Mouse (Mus musculus) E14TG2a.4 (cell line): ENCODE results near the gene Ice2.

ENCODE experiments used
- H3K27me3 ChIP-seq: 2 replicates; pipeline ENCODE4 v1.6.1; 2014; ENCODE audit warnings: low read length, control low read depth; ENCODE audit not compliant: insufficient read depth
- H3K36me3 ChIP-seq: 2 replicates; pipeline ENCODE4 v1.6.1; 2014; ENCODE audit warnings: low read length, control low read depth; ENCODE audit not compliant: insufficient read depth
- H3K4me1 ChIP-seq: replicated peaks from 2 replicates; pipeline ENCODE4 v1.6.1; 2014; ENCODE audit warnings: low read depth, low read length, control low read depth
- H3K4me3 ChIP-seq: replicated peaks from 2 replicates; pipeline ENCODE4 v1.5.1; 2014; ENCODE audit warnings: mild to moderate bottlenecking, low read length
- H3K9me3 ChIP-seq: 2 replicates; pipeline ENCODE4 v1.6.1; 2014; ENCODE audit warnings: low read length, control low read depth
- CTCF ChIP-seq: conservative IDR thresholded peaks from 2 replicates; pipeline ENCODE4 v1.5.1; 2014; ENCODE audit warnings: low read length
- NANOG ChIP-seq: IDR thresholded peaks from 2 replicates; pipeline ENCODE4 v1.6.1; 2014; ENCODE audit warnings: borderline replicate concordance, low read length, mixed read lengths
- POU5F1 ChIP-seq: IDR thresholded peaks from 2 replicates; pipeline ENCODE4 v1.6.1; 2014; ENCODE audit warnings: low read length, borderline replicate concordance

Ice2 gene

DNA sequence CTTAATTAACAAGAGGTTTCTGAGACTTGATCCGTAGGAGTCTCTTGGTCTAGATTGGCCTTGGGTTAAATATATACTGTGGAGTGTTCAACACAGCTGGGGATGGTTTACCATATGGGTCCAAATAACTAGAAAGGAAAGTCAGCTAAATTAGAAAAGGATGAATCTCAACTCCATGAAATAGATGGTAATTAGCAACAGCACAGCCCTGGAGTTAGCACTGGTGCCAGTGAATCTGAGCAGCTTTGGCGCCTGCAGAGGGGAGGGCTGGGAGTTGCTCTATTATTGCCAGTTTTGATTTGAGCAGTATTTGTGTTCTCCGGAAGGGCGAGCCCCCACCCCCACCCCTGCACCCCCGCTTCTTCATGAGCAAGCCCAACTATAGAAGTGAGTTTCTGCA, 72.7 kb downstream of the Ice2 start:
- no peak overlapping the region for H3K4me3 ChIP-seq

DNA sequence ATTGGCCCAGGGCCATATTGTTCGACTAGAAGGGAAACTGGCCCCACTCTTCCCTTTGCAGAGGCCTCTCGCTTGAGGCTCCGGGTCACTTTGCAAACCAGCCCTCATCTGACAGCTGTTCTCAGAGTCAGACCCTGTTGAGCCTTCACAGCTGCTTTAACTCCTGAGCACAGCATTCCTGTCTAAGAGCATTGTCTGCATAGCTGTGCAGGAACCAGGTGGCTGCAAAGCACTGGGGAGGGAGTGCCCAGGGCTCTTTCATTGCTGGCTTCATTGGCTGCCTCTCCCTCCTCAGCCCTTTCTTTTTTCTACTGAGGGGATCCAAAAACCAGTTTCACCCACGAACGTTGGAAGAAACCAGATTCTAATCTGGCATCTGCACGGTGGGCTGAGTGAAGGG, 73.2 kb downstream of the Ice2 start:
- H3K9me3 ChIP-seq, result no peaks in the 10 kb centered on the region
- peaks cover 28% of the 10 kb centered on the region; the same call in 1 of the 2 replicates for H3K36me3 ChIP-seq
- H3K4me1 ChIP-seq, result peaks cover 42% of the 10 kb centered on the region
- H3K27me3 ChIP-seq, result peaks cover 3% of the 10 kb centered on the region; the same call in 1 of the 2 replicates
- H3K4me3 ChIP-seq, result no peak overlapping the region
- no peak for TF ChIP-seq NANOG
- no peak for TF ChIP-seq POU5F1
- TF ChIP-seq CTCF, result no peak

More for the DNA sequence above, 72.7 kb downstream of the Ice2 start:
- Histone ChIP-seq H3K27me3 (peaks cover 5% of the 10 kb centered on the region; the same call in 1 of the 2 replicates), H3K9me3 (no peaks in the 10 kb centered on the region), H3K36me3 (peaks cover 31% of the 10 kb centered on the region), H3K4me1 (peaks cover 45% of the 10 kb centered on the region)
- TF ChIP-seq CTCF (no peak), POU5F1 (no peak), NANOG (no peak)

DNA sequence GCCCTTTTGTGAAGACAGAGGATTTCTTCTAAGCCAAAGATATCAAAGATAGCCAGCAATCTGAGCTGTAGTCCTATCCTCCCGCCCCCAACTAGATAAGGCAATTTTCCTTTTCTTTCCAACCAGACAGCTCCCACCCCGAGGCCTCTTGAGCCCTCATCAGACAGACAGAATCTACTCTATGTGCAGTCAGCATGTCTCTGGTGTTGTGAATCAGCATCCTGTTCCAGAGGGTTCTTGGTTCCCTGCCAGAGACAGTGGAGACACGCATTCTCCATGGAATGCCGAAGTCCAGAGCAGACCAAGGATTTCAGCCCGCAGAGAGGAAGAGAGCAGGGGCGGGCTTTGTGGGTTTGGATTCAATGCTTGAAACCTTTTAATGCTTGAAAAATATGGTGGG, 75.0 kb downstream of the Ice2 start:
- Histone ChIP-seq H3K4me3 (no peak overlapping the region), H3K9me3 (no peaks in the 10 kb centered on the region), H3K27me3 (peaks cover 3% of the 10 kb centered on the region; the same call in 1 of the 2 replicates), H3K4me1 (peaks cover 33% of the 10 kb centered on the region), H3K36me3 (peaks cover 29% of the 10 kb centered on the region)
- no peak for TF ChIP-seq CTCF
- no peak for TF ChIP-seq NANOG
- no peak for TF ChIP-seq POU5F1

DNA sequence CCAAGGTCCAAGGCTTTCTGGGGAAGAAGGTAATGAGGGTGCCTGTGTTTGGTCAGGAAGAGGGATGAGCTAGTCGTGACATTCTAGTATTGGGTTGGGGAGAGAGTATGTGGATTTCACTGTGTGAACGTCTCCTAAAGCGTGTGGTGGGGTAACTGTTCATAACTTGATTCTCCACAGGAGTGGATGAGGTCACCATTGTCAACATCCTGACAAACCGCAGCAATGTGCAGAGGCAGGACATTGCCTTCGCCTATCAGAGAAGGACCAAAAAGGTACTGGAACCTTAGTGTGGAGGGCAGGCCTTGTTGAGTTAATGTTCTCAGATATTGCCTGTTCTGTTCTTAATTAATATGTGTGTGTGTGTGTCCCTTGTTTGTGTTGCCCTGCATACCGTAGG, 78.2 kb downstream of the Ice2 start:
- H3K27me3 ChIP-seq, result no peaks in the 10 kb centered on the region
- TF ChIP-seq NANOG (no peak), CTCF (no peak), POU5F1 (no peak)

DNA sequence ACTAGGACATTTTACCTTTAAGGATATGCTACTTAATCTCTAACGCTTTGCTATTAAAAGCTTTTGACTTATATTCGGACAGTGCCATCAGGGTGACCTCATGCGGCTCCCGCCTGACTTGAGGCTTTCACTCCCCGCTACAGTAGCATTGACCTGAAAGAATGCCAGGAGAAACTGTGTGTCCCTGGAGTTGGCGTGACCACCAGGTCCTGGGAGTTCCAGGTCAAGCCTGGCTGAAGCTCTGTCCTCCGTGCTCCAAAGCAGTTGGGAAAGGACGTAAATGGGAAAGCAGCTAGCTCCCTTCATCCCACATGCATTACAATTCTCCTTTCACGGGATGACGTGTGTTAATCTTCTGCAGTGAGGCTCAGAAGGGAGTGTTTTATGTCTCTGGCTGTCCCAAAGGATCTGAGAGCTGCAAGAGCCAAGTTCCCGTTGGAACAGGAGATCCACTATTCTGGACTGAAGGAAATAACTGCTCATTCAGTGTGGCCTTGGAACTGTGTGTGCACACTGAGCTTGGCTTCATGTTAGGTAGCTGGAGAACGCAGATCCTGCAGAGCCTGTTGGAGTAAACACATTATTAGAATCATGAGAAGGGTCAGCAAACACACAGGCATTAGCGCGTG, 79.6 kb downstream of the Ice2 start:
- H3K4me1 ChIP-seq, result peaks cover 11% of the 10 kb centered on the region
- H3K4me3 ChIP-seq, result no peak overlapping the region
- no peaks in the 10 kb centered on the region for H3K27me3 ChIP-seq
- peaks cover 39% of the 10 kb centered on the region for H3K36me3 ChIP-seq
- TF ChIP-seq POU5F1 (no peak), CTCF (no peak), NANOG (no peak)
- no peaks in the 10 kb centered on the region for H3K9me3 ChIP-seq

More for the DNA sequence above, 78.2 kb downstream of the Ice2 start:
- H3K9me3 ChIP-seq, result no peaks in the 10 kb centered on the region
- H3K36me3 ChIP-seq, result peaks cover 37% of the 10 kb centered on the region
- peaks cover 15% of the 10 kb centered on the region for H3K4me1 ChIP-seq
- H3K4me3 ChIP-seq, result no peak overlapping the region

DNA sequence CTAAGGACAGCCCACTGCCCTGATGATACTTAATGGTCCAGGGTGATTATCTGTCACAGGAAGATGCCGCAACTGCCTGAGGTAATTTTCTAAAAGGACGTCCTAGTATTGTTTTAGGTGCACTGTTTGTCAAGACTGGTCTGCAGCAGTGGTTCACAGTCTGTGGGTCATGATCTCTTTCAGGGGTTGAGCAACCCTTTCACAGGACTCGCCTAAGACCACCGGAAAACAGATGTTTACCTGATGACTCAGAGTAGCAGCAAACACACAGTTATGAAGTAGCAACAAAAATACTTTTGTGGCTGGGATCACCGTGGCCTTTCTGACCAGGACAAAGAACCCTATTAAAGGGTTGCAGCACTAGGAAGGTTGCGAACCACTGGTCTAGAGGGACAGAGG, 80.1 kb downstream of the Ice2 start:
- Histone ChIP-seq H3K36me3 (peaks cover 35% of the 10 kb centered on the region), H3K4me3 (no peak overlapping the region), H3K4me1 (peaks cover 11% of the 10 kb centered on the region), H3K9me3 (no peaks in the 10 kb centered on the region), H3K27me3 (no peaks in the 10 kb centered on the region)
- no peak for TF ChIP-seq POU5F1
- no peak for TF ChIP-seq NANOG
- TF ChIP-seq CTCF, result no peak

DNA sequence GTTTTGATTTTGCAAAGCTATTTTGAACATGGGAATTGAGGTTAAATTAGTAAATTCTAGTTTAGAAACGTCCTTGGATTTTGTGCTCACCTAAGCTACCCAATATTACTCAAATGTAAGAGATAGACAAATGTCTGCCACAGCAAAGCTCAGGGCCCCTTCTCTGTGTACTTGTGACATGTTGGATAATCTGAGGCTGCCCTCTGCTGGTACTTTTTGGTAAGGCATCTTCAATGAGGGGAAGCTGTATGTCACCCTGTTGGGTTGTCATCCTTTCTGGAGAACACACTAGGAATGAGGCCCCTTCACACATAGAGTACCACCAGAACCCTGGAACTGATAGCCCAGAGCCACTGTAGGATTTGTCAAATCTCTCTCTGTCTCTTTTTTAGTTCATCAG, 82.6 kb downstream of the Ice2 start:
- no peak overlapping the region for H3K4me3 ChIP-seq
- H3K36me3 ChIP-seq, result peaks cover 48% of the 10 kb centered on the region
- peaks cover 24% of the 10 kb centered on the region for H3K4me1 ChIP-seq
- H3K27me3 ChIP-seq, result no peaks in the 10 kb centered on the region
- no peaks in the 10 kb centered on the region for H3K9me3 ChIP-seq
- TF ChIP-seq POU5F1 (no peak), NANOG (no peak), CTCF (peak; percentile 78)
